Mouse (Mus musculus) large intestine, adult 2 months (tissue): ENCODE data around the gene Swi5. TPM values are rescaled to one million over a fixed set of nuclear protein-coding genes. Genes with fewer than 3 reads are reported as not detected.

Experiments
- DNase-seq: peaks from one replicate; pipeline ENCODE4 v3.0.0-alpha.2; 2012; ENCODE audit warnings: low read depth, low spot score
- WGBS: fragments of 180-500 bp; shearing (Covaris S2); methylation state at CpG from one replicate; pipeline ENCODE4 v1.1.7; 2018; 5-methylcytosine and 5-hydroxymethylcytosine counted together
- polyA plus RNA-seq: library from polyadenylated mRNA; depleted of rRNA; stranded (reverse); fragments of >200 nt; gene quantifications from 2 replicates; pipeline ENCODE4 v1.2.3, GENCODE M21; 2012; rRNA removed

The Swi5 gene
- polyA plus RNA-seq, 1 experiment, result 159 TPM

DNA sequence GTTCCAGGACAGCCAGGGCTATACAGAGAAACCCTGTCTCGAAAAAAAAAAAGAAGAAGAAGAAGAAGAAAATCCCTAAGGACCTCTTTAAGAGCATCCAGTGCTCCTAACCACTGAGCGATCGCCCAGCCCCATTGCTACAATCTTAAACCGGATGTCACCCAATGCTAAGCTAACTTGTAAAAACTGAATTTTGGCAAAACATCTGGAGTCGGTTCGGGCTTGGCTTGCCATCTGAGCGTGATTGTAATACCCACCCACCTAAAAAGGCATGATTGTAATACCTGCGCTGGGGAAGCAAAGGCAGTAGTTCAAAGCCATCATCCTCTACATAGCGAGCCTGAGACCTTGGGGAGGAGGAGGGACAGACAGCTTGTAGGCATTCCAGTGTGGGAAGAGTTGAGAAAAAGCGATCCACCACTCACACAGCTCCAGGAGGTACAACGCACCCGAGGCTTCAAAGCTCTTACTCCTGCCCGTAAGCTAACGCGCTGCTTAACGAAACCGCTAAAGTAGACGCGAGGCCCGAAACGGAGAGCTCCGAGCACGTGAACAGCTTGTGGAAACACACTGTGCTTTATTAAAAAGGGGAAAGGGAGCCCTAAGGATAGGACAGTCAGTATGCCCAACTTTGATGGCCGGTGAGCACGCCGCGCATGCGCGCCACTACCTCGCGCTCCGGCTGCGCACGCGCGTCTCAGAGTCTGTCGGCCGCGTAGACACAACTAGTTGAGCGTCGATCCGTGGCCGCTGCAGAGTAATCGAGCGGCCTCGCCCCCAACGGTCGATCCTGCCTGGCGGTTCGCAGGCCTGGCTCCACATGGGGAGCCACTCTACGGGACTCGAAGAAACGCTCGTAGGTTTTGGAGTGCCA is 51.8 kb downstream of the Swi5 start, which contains the start of gene Pomt1:
Pomt1 (plus strand) TSS at position 705 of the 874 bp plus-strand sequence.
- DNase-seq, result peak; percentile 67
- WGBS, result under 1% methylated on average over 54 of the region's 54 CpGs

DNA sequence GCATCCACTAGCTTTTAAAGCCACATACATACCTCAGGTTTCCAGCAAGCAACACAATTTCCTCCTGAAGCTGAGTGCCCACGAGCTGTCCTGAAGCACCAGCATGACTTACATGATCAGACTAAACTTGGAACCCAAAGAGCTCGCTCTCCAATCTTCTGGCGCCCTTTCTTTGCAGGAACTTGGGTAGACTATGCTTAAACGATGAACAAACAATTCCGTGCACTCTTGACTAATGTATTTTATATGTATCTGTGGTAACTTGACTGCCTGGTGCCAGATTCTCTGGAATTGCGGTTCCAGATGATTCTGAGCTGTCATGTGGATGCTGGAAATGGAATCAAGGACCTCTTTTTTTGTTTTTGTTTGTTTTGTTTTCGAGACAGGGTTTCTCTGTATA is 52.4 kb downstream of the Swi5 start:
- 15% methylated on average over 7 of the region's 7 CpGs for WGBS
- DNase-seq, result no peak

Other genes starting within 250 kb of the Swi5 start
- gene Fam78a, start 203.2 kb downstream of the Swi5 start, polyA plus RNA-seq, result 9.8 and 13.2 TPM in 2 replicates
- gene Plpp7, start 192.5 kb downstream of the Swi5 start, polyA plus RNA-seq, result 1.8 and 2.1 TPM in 2 replicates
- gene Prrc2b, start 137.0 kb downstream of the Swi5 start, polyA plus RNA-seq, result 13.3 and 17.0 TPM in 2 replicates
- gene Pomt1, start 51.5 kb downstream of the Swi5 start, polyA plus RNA-seq, result 18.8 and 27.7 TPM in 2 replicates
- gene Uck1, start 27.9 kb downstream of the Swi5 start, polyA plus RNA-seq, result 56.3 and 76.8 TPM in 2 replicates
- gene Golga2, start 691 bp downstream of the Swi5 start, polyA plus RNA-seq, result 26.0 and 30.7 TPM in 2 replicates
- 102 and 176 TPM in 2 replicates for gene Ciz1, start 64.3 kb upstream of the Swi5 start, polyA plus RNA-seq
- 100 and 165 TPM in 2 replicates for gene Dnm1, start 65.3 kb upstream of the Swi5 start, polyA plus RNA-seq
- 103 and 107 TPM in 2 replicates for gene 1110008P14Rik, start 93.9 kb upstream of the Swi5 start, polyA plus RNA-seq
- gene Lcn2, start 100.2 kb upstream of the Swi5 start, polyA plus RNA-seq, result 12.8 and 18.0 TPM in 2 replicates
- 50.3 and 63.9 TPM in 2 replicates for gene Ptges2, start 107.8 kb upstream of the Swi5 start, polyA plus RNA-seq
- gene Naif1, start 162.4 kb upstream of the Swi5 start, polyA plus RNA-seq, result 3.8 and 4.3 TPM in 2 replicates
- gene Slc25a25, start 163.4 kb upstream of the Swi5 start, polyA plus RNA-seq, result 22.8 and 25.4 TPM in 2 replicates
- gene Fam102a, start 247.3 kb upstream of the Swi5 start, polyA plus RNA-seq, result 37.4 and 44.5 TPM in 2 replicates